Mouse (Mus musculus): Measurements from ENCODE around the gene Rnf41. TPM values are rescaled to one million over a fixed set of nuclear protein-coding genes. Genes with fewer than 3 reads are reported as not detected.

Rnf41 gene
- polyA plus RNA-seq, 1 experiment = 37.4 TPM

DNA sequence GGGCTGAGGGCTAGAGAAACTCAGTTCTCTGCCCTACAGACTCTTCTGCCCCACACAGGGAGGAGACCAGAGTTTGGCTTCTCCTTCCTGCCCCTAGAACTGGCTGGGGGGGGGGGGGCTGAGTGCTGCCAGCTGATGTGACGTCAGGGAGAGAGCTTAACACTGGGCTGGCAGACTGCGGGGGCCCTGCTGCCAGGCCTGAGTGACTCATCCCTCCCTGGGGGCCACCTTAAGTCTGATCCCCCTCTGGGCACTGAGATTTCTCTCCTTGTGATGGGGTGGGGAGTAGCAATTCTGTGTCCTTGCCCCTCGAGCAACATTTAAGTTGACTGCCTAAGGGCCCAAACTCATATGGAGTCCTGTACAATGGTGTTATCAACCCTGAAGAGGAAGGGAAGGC, 33.0 kb upstream of the Rnf41 start:
- no peak overlapping the region for H3K4me3 ChIP-seq (ENCODE audit: low read depth, low read length)
- no peak overlapping the region for H3K27ac ChIP-seq (ENCODE audit: insufficient read depth, low read length)
- no peaks in the 10 kb centered on the region for H3K27me3 ChIP-seq (ENCODE audit: control insufficient read depth, insufficient read depth, low read length, poor library complexity, severe bottlenecking)
- no peak overlapping the region for H3K9ac ChIP-seq (ENCODE audit: low read depth, poor library complexity, severe bottlenecking)
- H3K36me3 ChIP-seq (ENCODE audit: control insufficient read depth, insufficient read depth, low read length, poor library complexity, severe bottlenecking) = peaks cover 19% of the 10 kb centered on the region
- TF ChIP-seq CTCF (IDR thresholded peaks at IDR 0.05; ENCODE audit: low read depth, low read length) (no peak), EP300 (IDR thresholded peaks at IDR 0.05; ENCODE audit: insufficient read depth, low read depth, low read length) (no peak), POLR2A (IDR thresholded peaks at IDR 0.05; ENCODE audit: insufficient read depth, low read length) (no peak)
- H3K4me1 ChIP-seq (ENCODE audit: control insufficient read depth, insufficient read depth, low read length) = no peaks in the 10 kb centered on the region
- no peaks in the 10 kb centered on the region for H3K9me3 ChIP-seq (replicated peaks; ENCODE audit: control insufficient read depth, insufficient read depth, low read length, poor library complexity, severe bottlenecking)

- Histone ChIP-seq H3K9me3 (replicated peaks; ENCODE audit: control insufficient read depth, insufficient read depth, low read length, poor library complexity, severe bottlenecking) (no peaks in the 10 kb centered on the region), H3K27me3 (ENCODE audit: control insufficient read depth, insufficient read depth, low read length, poor library complexity, severe bottlenecking) (no peaks in the 10 kb centered on the region), H3K4me1 (ENCODE audit: control insufficient read depth, insufficient read depth, low read length) (no peaks in the 10 kb centered on the region), H3K36me3 (ENCODE audit: control insufficient read depth, insufficient read depth, low read length, poor library complexity, severe bottlenecking) (peaks cover 26% of the 10 kb centered on the region), H3K4me3 (ENCODE audit: low read depth, low read length) (no peak overlapping the region), H3K9ac (ENCODE audit: low read depth, poor library complexity, severe bottlenecking) (no peak overlapping the region), H3K27ac (ENCODE audit: insufficient read depth, low read length) (no peak overlapping the region)
- TF ChIP-seq POLR2A (IDR thresholded peaks at IDR 0.05; ENCODE audit: insufficient read depth, low read length) (no peak), CTCF (IDR thresholded peaks at IDR 0.05; ENCODE audit: low read depth, low read length) (no peak), EP300 (IDR thresholded peaks at IDR 0.05; ENCODE audit: insufficient read depth, low read depth, low read length) (no peak)
These were observed 32.2 kb upstream of the Rnf41 start for GRCm38 (mm10) chr10:128379260-128379659.

DNA sequence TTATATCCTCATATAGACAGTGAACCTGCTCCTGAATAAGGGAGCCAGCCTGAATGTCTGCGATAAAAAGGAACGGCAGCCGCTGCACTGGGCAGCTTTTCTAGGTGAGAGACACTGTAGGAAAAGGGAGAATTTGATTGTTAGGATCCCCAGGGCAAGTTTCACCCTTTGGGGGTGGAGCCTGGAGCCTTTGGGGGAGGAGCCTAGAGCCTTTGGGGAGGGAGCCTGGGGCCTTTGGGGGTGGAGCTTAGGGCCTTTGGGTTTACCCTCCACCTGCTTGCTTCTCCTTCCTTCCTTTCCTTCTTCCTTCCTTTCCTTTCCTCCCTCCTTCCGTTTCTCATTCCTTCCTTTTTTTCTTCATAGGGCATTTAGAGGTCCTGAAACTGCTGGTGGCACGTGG, 30.9 kb upstream of the Rnf41 start:
- peaks cover 31% of the 10 kb centered on the region for H3K36me3 ChIP-seq (ENCODE audit: control insufficient read depth, insufficient read depth, low read length, poor library complexity, severe bottlenecking)

DNA sequence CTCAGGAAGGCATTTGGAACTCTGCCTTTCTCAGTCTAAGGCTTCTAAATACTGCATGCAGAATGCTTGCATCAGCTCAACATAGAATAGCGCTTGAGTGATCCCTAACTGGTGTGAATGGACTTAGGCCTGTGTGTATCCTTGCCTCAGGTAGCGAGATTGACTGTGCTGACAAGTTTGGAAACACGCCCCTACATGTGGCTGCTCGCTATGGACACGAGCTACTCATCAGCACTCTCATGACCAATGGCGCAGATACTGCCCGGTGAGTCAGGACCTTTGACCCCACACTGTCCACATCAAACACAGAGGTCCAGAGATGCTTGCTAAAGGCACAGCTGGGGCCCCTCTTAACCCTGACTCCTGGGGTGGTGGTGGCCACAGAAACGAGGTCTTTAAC, 29.0 kb upstream of the Rnf41 start:
- Histone ChIP-seq H3K4me3 (ENCODE audit: low read depth, low read length) (no peak overlapping the region), H3K36me3 (ENCODE audit: control insufficient read depth, insufficient read depth, low read length, poor library complexity, severe bottlenecking) (peaks cover 44% of the 10 kb centered on the region)

More for the DNA sequence above, 30.9 kb upstream of the Rnf41 start:
- Histone ChIP-seq H3K4me3 (ENCODE audit: low read depth, low read length) (no peak overlapping the region), H3K9ac (ENCODE audit: low read depth, poor library complexity, severe bottlenecking) (no peak overlapping the region), H3K27ac (ENCODE audit: insufficient read depth, low read length) (no peak overlapping the region), H3K4me1 (ENCODE audit: control insufficient read depth, insufficient read depth, low read length) (no peaks in the 10 kb centered on the region), H3K9me3 (replicated peaks; ENCODE audit: control insufficient read depth, insufficient read depth, low read length, poor library complexity, severe bottlenecking) (no peaks in the 10 kb centered on the region), H3K27me3 (ENCODE audit: control insufficient read depth, insufficient read depth, low read length, poor library complexity, severe bottlenecking) (no peaks in the 10 kb centered on the region)
- TF ChIP-seq EP300 (IDR thresholded peaks at IDR 0.05; ENCODE audit: insufficient read depth, low read depth, low read length) (no peak), CTCF (IDR thresholded peaks at IDR 0.05; ENCODE audit: low read depth, low read length) (no peak), POLR2A (IDR thresholded peaks at IDR 0.05; ENCODE audit: insufficient read depth, low read length) (no peak)

DNA sequence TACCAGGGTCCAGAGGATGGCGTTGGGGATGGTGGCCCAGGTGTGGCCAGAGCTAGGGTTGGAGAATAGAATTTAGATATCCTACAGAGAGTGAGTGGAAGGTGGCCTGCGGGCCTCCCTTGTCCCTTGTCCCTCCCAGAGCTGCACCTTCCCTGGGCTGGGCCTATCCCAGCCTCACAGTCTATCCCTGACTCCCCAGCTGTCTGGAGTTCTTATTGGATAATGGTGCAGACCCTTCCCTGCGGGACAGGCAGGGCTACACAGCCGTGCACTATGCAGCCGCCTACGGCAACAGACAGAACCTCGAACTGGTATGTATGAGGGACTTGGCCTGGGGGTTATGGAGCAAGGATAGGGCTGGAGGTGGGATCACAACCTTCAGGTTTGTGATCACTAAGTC, 25.6 kb upstream of the Rnf41 start:
- no peak overlapping the region for H3K9ac ChIP-seq (ENCODE audit: low read depth, poor library complexity, severe bottlenecking)
- peaks cover 68% of the 10 kb centered on the region for H3K36me3 ChIP-seq (ENCODE audit: control insufficient read depth, insufficient read depth, low read length, poor library complexity, severe bottlenecking)
- TF ChIP-seq CTCF (IDR thresholded peaks at IDR 0.05; ENCODE audit: low read depth, low read length) = no peak
- TF ChIP-seq EP300 (IDR thresholded peaks at IDR 0.05; ENCODE audit: insufficient read depth, low read depth, low read length) = no peak
- no peak for TF ChIP-seq POLR2A (IDR thresholded peaks at IDR 0.05; ENCODE audit: insufficient read depth, low read length)
- no peaks in the 10 kb centered on the region for H3K9me3 ChIP-seq (replicated peaks; ENCODE audit: control insufficient read depth, insufficient read depth, low read length, poor library complexity, severe bottlenecking)
- no peak overlapping the region for H3K27ac ChIP-seq (ENCODE audit: insufficient read depth, low read length)
- no peaks in the 10 kb centered on the region for H3K27me3 ChIP-seq (ENCODE audit: control insufficient read depth, insufficient read depth, low read length, poor library complexity, severe bottlenecking)
- no peak overlapping the region for H3K4me3 ChIP-seq (ENCODE audit: low read depth, low read length)
- no peaks in the 10 kb centered on the region for H3K4me1 ChIP-seq (ENCODE audit: control insufficient read depth, insufficient read depth, low read length)

More for the DNA sequence above, 29.0 kb upstream of the Rnf41 start:
- no peak for TF ChIP-seq POLR2A (IDR thresholded peaks at IDR 0.05; ENCODE audit: insufficient read depth, low read length)
- no peak for TF ChIP-seq CTCF (IDR thresholded peaks at IDR 0.05; ENCODE audit: low read depth, low read length)
- no peak for TF ChIP-seq EP300 (IDR thresholded peaks at IDR 0.05; ENCODE audit: insufficient read depth, low read depth, low read length)
- H3K9ac ChIP-seq (ENCODE audit: low read depth, poor library complexity, severe bottlenecking) = no peak overlapping the region
- H3K27me3 ChIP-seq (ENCODE audit: control insufficient read depth, insufficient read depth, low read length, poor library complexity, severe bottlenecking) = no peaks in the 10 kb centered on the region
- H3K27ac ChIP-seq (ENCODE audit: insufficient read depth, low read length) = no peak overlapping the region
- H3K9me3 ChIP-seq (replicated peaks; ENCODE audit: control insufficient read depth, insufficient read depth, low read length, poor library complexity, severe bottlenecking) = no peaks in the 10 kb centered on the region
- no peaks in the 10 kb centered on the region for H3K4me1 ChIP-seq (ENCODE audit: control insufficient read depth, insufficient read depth, low read length)

DNA sequence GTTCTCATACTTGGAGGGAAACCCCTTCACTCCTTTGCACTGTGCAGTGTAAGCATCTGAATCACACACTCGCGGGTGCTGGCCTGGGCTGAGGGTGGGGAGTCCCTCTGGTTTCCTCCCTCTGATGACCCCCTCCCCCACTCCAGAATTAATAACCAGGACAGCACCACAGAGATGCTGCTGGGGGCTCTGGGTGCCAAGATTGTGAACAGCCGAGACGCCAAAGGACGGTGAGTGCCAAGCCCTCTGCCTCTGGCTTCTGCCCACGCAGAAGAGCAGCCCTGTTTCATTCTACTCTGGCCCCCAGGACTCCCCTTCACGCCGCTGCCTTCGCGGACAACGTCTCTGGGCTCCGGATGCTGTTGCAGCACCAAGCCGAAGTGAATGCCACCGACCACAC, 22.5 kb upstream of the Rnf41 start:
- no peaks in the 10 kb centered on the region for H3K4me1 ChIP-seq (ENCODE audit: control insufficient read depth, insufficient read depth, low read length)
- peaks cover 56% of the 10 kb centered on the region for H3K36me3 ChIP-seq (ENCODE audit: control insufficient read depth, insufficient read depth, low read length, poor library complexity, severe bottlenecking)
- TF ChIP-seq CTCF (IDR thresholded peaks at IDR 0.05; ENCODE audit: low read depth, low read length) (no peak), POLR2A (IDR thresholded peaks at IDR 0.05; ENCODE audit: insufficient read depth, low read length) (no peak), EP300 (IDR thresholded peaks at IDR 0.05; ENCODE audit: insufficient read depth, low read depth, low read length) (no peak)
- no peaks in the 10 kb centered on the region for H3K9me3 ChIP-seq (replicated peaks; ENCODE audit: control insufficient read depth, insufficient read depth, low read length, poor library complexity, severe bottlenecking)
- H3K27ac ChIP-seq (ENCODE audit: insufficient read depth, low read length) = no peak overlapping the region
- H3K27me3 ChIP-seq (ENCODE audit: control insufficient read depth, insufficient read depth, low read length, poor library complexity, severe bottlenecking) = no peaks in the 10 kb centered on the region
- no peak overlapping the region for H3K4me3 ChIP-seq (ENCODE audit: low read depth, low read length)
- H3K9ac ChIP-seq (ENCODE audit: low read depth, poor library complexity, severe bottlenecking) = no peak overlapping the region

Data from ES-Bruce4 (cell line).